Mouse (Mus musculus) urinary bladder, postnatal 0 days (tissue): Measurements from ENCODE around the gene Ifna7. TPM values are rescaled to one million over a fixed set of nuclear protein-coding genes. Genes with fewer than 3 reads are reported as not detected.

ENCODE experiments used
- polyA plus RNA-seq: library from polyadenylated mRNA; unstranded; fragments of >200 nt; fragmentation: Nextera tagmentation; extraction: Ambion mirVana; gene quantifications from 2 replicates; pipeline ENCODE4 v1.2.1, GENCODE M21; 2015

The Ifna7 gene
- not detected in 2 replicates for polyA plus RNA-seq

DNA sequence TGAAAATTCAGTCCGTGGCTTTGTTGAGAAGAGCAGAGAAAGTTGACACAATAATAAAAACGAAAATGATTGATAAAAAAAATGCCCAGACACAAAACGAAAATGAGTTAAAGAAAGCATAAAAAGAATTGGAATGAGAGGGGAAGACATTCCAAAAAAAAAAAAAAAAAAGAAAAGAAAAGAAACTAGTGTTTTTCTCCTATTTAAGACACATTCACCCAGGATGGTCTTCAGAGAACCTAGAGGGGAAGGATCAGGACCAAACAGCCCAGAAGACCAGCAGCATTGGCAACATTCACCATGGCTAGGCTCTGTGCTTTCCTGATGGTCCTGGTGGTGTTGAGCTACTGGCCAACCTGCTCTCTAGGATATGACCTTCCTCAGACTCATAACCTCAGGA is at the start of gene Ifna7:
Gene Ifna7 (plus strand): TSS at position 301 of the 400 bp plus-strand sequence.

DNA sequence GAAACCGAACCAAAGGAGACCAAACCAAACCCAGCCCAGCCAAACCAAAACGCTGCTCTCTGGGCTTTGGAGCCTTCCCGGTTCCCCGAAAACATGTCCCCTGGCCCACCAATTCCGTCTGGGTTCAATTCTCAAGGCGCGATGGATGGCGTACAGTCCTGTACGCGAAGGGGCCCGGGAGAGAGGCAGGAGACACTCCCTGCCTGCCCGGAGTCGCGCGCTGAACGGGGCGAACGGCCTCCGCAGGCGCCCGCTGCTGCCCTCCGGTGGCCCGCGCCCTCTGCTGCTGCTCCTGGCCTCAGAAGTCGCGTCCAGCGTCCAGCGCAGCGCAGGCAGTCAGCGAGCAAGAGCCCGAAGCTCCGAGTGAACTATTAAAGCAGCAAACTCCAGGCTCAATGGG is 42.5 kb upstream of the Ifna7 start, which contains the start of gene Gm13290:
Gene Gm13290 (plus strand): TSS at position 301 of the 400 bp plus-strand sequence.

DNA sequence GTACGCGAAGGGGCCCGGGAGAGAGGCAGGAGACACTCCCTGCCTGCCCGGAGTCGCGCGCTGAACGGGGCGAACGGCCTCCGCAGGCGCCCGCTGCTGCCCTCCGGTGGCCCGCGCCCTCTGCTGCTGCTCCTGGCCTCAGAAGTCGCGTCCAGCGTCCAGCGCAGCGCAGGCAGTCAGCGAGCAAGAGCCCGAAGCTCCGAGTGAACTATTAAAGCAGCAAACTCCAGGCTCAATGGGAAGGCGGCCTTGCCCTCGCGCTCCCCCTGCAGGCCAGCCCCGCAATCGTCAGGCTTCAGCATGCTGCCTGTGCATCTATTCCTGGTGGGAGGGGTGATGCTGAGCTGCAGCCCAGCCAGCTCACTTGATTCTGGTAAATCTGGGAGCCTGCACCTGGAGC is 39.4 kb upstream of the Ifna7 start, which contains the start of gene Gm13289:
Gene Gm13289 (plus strand): TSS at position 301 of the 400 bp plus-strand sequence.

DNA sequence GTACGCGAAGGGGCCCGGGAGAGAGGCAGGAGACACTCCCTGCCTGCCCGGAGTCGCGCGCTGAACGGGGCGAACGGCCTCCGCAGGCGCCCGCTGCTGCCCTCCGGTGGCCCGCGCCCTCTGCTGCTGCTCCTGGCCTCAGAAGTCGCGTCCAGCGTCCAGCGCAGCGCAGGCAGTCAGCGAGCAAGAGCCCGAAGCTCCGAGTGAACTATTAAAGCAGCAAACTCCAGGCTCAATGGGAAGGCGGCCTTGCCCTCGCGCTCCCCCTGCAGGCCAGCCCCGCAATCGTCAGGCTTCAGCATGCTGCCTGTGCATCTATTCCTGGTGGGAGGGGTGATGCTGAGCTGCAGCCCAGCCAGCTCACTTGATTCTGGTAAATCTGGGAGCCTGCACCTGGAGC is 36.5 kb upstream of the Ifna7 start, which contains the start of gene Gm13272:
Gene Gm13272 (plus strand): TSS at position 301 of the 400 bp plus-strand sequence.

DNA sequence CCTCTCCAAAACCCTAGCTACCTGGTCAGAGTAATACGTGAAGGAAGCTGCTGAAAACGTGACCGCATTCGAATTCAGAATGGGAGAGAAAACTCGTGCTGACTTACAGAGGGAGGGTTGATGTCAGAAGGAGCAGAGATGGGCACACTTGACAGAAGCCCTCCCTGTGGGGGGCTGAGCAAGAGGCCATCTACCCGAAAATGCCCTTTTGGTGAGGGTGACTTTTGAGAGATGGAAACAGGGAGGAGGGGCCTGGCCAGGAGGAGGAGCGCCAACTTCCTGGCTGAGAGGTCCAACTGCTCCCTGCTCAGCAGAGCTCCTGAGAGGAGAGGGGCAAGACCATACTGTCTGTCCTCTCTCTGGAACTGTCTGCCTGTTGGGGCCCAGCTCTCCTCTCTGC is 34.2 kb upstream of the Ifna7 start, which contains the start of gene Ifnz:
Gene Ifnz (plus strand): TSS at position 301 of the 400 bp plus-strand sequence.

DNA sequence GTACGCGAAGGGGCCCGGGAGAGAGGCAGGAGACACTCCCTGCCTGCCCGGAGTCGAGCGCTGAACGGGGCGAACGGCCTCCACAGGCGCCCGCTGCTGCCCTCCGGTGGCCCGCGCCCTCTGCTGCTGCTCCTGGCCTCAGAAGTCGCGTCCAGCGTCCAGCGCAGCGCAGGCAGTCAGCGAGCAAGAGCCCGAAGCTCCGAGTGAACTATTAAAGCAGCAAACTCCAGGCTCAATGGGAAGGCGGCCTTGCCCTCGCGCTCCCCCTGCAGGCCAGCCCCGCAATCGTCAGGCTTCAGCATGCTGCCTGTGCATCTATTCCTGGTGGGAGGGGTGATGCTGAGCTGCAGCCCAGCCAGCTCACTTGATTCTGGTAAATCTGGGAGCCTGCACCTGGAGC is 30.6 kb upstream of the Ifna7 start, which contains the start of gene Gm13276:
Gene Gm13276 (plus strand): TSS at position 301 of the 400 bp plus-strand sequence.

DNA sequence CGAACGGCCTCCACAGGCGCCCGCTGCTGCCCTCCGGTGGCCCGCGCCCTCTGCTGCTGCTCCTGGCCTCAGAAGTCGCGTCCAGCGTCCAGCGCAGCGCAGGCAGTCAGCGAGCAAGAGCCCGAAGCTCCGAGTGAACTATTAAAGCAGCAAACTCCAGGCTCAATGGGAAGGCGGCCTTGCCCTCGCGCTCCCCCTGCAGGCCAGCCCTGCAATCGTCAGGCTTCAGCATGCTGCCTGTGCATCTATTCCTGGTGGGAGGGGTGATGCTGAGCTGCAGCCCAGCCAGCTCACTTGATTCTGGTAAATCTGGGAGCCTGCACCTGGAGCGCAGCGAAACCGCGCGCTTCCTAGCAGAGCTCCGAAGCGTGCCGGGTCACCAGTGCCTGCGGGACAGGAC is 27.6 kb upstream of the Ifna7 start, which contains the start of gene Gm13277:
Gene Gm13277 (plus strand): TSS at position 231 of the 400 bp plus-strand sequence.

DNA sequence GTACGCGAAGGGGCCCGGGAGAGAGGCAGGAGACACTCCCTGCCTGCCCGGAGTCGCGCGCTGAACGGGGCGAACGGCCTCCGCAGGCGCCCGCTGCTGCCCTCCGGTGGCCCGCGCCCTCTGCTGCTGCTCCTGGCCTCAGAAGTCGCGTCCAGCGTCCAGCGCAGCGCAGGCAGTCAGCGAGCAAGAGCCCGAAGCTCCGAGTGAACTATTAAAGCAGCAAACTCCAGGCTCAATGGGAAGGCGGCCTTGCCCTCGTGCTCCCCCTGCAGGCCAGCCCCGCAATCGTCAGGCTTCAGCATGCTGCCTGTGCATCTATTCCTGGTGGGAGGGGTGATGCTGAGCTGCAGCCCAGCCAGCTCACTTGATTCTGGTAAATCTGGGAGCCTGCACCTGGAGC is 24.8 kb upstream of the Ifna7 start, which contains the start of gene Gm13278:
Gene Gm13278 (plus strand): TSS at position 301 of the 400 bp plus-strand sequence.

DNA sequence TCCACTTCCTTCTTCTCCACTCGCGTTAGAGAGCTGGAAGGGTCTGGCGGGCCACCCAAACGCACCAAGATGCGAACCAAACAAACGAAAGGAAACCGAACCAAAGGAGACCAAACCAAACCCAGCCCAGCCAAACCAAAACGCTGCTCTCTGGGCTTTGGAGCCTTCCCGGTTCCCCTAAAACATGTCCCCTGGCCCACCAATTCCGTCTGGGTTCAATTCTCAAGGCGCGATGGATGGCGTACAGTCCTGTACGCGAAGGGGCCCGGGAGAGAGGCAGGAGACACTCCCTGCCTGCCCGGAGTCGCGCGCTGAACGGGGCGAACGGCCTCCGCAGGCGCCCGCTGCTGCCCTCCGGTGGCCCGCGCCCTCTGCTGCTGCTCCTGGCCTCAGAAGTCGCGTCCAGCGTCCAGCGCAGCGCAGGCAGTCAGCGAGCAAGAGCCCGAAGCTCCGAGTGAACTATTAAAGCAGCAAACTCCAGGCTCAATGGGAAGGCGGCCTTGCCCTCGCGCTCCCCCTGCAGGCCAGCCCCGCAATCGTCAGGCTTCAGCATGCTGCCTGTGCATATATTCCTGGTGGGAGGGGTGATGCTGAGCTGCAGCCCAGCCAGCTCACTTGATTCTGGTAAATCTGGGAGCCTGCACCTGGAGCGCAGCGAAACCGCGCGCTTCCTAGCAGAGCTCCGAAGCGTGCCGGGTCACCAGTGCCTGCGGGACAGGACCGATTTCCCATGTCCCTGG is 21.9 kb upstream of the Ifna7 start, which contains the start of gene Gm13275:
Gene Gm13275 (plus strand): TSS at position 552 of the 740 bp plus-strand sequence.

DNA sequence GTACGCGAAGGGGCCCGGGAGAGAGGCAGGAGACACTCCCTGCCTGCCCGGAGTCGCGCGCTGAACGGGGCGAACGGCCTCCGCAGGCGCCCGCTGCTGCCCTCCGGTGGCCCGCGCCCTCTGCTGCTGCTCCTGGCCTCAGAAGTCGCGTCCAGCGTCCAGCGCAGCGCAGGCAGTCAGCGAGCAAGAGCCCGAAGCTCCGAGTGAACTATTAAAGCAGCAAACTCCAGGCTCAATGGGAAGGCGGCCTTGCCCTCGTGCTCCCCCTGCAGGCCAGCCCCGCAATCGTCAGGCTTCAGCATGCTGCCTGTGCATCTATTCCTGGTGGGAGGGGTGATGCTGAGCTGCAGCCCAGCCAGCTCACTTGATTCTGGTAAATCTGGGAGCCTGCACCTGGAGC is 18.9 kb upstream of the Ifna7 start, which contains the start of gene Gm13279:
Gene Gm13279 (plus strand): TSS at position 301 of the 400 bp plus-strand sequence.

DNA sequence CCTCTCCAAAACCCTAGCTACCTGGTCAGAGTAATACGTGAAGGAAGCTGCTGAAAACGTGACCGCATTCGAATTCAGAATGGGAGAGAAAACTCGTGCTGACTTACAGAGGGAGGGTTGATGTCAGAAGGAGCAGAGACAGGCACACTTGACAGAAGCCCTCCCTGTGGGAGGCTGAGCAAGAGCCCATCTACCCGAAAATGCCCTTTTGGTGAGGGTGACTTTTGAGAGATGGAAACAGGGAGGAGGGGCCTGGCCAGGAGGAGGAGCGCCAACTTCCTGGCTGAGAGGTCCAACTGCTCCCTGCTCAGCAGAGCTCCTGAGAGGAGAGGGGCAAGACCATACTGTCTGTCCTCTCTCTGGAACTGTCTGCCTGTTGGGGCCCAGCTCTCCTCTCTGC is 16.7 kb upstream of the Ifna7 start, which contains the start of gene Gm13285:
Gene Gm13285 (plus strand): TSS at position 301 of the 400 bp plus-strand sequence.

DNA sequence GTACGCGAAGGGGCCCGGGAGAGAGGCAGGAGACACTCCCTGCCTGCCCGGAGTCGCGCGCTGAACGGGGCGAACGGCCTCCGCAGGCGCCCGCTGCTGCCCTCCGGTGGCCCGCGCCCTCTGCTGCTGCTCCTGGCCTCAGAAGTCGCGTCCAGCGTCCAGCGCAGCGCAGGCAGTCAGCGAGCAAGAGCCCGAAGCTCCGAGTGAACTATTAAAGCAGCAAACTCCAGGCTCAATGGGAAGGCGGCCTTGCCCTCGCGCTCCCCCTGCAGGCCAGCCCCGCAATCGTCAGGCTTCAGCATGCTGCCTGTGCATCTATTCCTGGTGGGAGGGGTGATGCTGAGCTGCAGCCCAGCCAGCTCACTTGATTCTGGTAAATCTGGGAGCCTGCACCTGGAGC is 13.1 kb upstream of the Ifna7 start, which contains the start of gene Gm13287:
Gene Gm13287 (plus strand): TSS at position 301 of the 400 bp plus-strand sequence.

DNA sequence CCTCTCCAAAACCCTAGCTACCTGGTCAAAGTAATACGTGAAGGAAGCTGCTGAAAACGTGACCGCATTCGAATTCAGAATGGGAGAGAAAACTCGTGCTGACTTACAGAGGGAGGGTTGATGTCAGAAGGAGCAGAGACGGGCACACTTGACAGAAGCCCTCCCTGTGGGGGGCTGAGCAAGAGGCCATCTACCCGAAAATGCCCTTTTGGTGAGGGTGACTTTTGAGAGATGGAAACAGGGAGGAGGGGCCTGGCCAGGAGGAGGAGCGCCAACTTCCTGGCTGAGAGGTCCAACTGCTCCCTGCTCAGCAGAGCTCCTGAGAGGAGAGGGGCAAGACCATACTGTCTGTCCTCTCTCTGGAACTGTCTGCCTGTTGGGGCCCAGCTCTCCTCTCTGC is 10.8 kb upstream of the Ifna7 start, which contains the start of gene Gm13288:
Gene Gm13288 (plus strand): TSS at position 301 of the 400 bp plus-strand sequence.

DNA sequence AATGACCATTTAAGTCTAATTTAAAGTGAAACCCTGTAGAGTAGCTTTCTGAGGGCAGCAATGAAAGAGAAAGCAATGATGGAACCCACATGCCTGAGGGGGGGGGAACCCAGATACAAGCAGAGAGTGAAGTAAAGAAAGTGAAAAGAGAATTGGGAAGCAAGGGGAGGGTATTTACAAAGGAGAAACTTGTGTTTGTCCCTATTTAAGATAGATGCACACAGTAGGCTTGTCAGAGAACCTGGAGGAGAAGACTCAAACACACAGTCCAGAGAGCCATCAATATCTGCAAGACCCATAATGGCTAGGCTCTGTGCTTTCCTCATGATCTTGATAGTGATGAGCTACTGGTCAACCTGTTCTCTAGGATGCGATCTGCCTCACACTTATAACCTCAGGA is 3.6 kb downstream of the Ifna7 start, which contains the start of gene Ifna11:
Gene Ifna11 (plus strand): TSS at position 301 of the 400 bp plus-strand sequence.

DNA sequence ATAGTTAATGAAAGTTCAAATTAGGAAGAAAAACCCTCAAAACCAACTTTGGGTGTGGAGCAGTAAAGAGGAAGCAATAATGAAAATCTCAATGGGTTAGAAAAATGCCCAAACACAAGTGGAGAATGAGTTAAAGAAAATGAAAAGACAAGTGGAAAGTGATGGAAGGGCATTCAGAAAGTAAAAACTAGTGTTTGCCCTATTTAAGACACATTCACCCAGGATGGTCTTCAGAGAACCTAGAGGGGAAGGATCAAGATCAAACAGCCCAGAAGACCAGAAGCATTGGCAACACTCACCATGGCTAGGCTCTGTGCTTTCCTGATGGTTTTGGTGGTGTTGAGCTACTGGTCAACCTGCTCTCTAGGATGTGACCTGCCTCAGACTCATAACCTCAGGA is 11.1 kb downstream of the Ifna7 start, which contains the start of gene Ifna6:
Gene Ifna6 (plus strand): TSS at position 301 of the 400 bp plus-strand sequence.

DNA sequence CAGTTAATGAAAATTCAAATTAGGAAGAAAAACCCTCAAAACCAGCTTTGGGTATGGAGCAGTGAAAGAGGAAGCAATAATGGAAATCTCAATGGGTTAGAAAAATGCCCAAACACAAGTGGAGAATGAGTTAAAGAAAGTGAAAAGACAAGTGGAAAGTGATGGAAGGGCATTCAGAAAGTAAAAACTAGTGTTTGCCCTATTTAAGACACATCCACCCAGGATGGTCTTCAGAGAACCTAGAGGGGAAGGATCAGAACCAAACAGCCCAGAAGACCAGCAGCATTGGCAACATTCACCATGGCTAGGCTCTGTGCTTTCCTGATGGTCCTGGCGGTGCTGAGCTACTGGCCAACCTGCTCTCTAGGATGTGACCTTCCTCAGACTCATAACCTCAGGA is 19.2 kb downstream of the Ifna7 start, which contains the start of gene Ifna5:
Gene Ifna5 (plus strand): TSS at position 301 of the 400 bp plus-strand sequence.

DNA sequence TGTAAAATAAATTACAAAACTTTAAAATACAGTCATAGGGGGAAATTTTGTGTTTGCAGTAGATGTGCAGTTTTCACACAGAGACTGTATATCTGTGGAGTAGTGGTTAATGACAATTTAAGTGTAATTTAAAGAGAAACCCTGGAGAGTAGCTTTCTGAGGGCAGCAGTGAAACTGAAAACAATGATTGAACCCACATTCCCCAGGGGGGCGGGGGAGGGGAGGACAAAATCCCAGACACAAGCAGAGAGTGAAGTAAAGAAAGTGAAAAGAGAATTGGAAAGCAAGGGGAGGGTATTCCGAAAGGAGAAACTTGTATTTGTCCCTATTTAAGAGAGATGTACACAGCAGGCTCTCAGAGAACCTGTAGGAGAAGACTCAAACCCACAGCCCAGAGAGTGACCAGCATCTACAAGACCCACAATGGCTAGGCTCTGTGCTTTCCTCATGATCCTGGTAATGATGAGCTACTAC is 25.4 kb downstream of the Ifna7 start, which contains the start of gene Ifna4:
Gene Ifna4 (plus strand): TSS at position 424 of the 474 bp plus-strand sequence.

DNA sequence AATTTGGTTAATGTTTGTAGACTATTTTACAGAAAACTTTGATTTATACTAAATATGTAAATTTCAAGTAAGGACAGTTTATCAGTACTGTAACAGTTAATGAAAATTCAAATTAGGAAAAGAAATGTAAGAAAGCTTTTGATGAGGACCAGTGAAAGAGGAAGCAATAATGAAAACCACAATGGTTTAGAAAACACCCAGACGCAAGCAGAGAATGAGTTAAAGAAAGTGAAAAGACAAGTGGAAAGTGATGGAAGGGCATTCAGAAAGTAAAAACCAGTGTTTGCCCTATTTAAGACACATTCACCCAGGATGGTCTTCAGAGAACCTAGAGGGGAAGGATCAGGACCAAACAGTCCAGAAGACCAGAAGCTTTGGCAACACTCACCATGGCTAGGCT is 33.7 kb downstream of the Ifna7 start, which contains the start of gene Ifna1:
Gene Ifna1 (plus strand): TSS at position 390 of the 400 bp plus-strand sequence.

